Mouse (Mus musculus): ENCODE measurements around the gene Tent5d. TPM values are rescaled to one million over a fixed set of nuclear protein-coding genes. Genes with fewer than 3 reads are reported as not detected.

Gene Tent5d
- 0.04 TPM for polyA plus RNA-seq (2012; fragmentation: generic; extraction: Trizol)
- long read RNA-seq, experiment 1: 0 reads
- long read RNA-seq, experiment 2, partial matches to known transcripts: 0 of 2 reads
- long read RNA-seq, experiment 2, other reads (novel, unspliced or antisense): 1 of 2 reads

- Histone ChIP-seq H3K27me3 (ENCODE audit: control insufficient read depth, insufficient read depth, insufficient read length) (no peaks in the 10 kb centered on the region), H3K79me2 (ENCODE audit: control insufficient read depth, insufficient read depth) (no peaks in the 10 kb centered on the region), H3K79me3 (ENCODE audit: low read depth) (no peaks in the 10 kb centered on the region), H3K36me3 (ENCODE audit: control insufficient read depth, insufficient read depth) (no peaks in the 10 kb centered on the region), H3K4me3 (ENCODE audit: insufficient read depth, poor library complexity, severe bottlenecking) (no peak within 1 kb of the TSS), H3ac (ENCODE audit: control insufficient read depth, insufficient read length, low read depth) (no peak within 1 kb of the TSS)
- TF ChIP-seq MYOD1 (IDR thresholded peaks at IDR 0.05; ENCODE audit: control insufficient read depth, insufficient read length, low read depth) (no peak), CEBPB (IDR thresholded peaks at IDR 0.05; ENCODE audit: low read depth) (no peak), FOSL1 (IDR thresholded peaks at IDR 0.05; ENCODE audit: insufficient read depth, low read length, poor library complexity, severe bottlenecking) (no peak), MAX (IDR thresholded peaks at IDR 0.05) (no peak), MYOG (IDR thresholded peaks at IDR 0.05; ENCODE audit: control insufficient read depth, extremely low read depth, insufficient read length) (no peak), CTCF (IDR thresholded peaks at IDR 0.05; ENCODE audit: control insufficient read depth, insufficient read depth, insufficient read length) (no peak), USF1 (IDR thresholded peaks at IDR 0.05; ENCODE audit: low read depth) (no peak)
Observed at GRCm38 (mm10) chrX:107792290-107792689, at the start of gene Tent5d. Gene Tent5d, plus strand, starts transcription at chrX:107792590.

DNA sequence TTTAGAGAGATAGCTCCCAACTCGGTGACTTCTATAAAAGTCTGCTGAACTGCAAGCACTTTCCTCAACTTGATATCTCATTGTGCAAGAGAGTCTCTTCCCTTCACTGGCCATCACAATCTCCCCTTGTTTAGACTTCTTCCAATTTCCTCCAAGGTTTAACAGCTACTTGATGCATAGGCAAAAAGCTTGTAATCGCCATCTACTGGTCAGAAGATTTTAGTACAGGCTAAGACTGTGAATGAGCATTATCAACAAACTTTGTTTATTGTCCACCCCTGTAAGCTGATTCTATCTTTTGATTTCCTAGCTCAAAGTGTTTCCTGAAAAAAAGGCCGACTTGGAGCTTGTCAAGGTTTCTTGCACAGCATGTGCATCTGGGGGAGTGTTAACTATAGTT lies 24.5 kb upstream of the Tent5d start:
- TF ChIP-seq MYOG (IDR thresholded peaks at IDR 0.05; ENCODE audit: control insufficient read depth, extremely low read depth, insufficient read length) (no peak), USF1 (IDR thresholded peaks at IDR 0.05; ENCODE audit: low read depth) (no peak), CTCF (IDR thresholded peaks at IDR 0.05; ENCODE audit: control insufficient read depth, insufficient read depth, insufficient read length) (no peak), FOSL1 (IDR thresholded peaks at IDR 0.05; ENCODE audit: insufficient read depth, low read length, poor library complexity, severe bottlenecking) (no peak)
- Histone ChIP-seq H3K36me3 (ENCODE audit: control insufficient read depth, insufficient read depth) (no peaks in the 10 kb centered on the region), H3K4me3 (ENCODE audit: insufficient read depth, poor library complexity, severe bottlenecking) (no peak overlapping the region), H3K79me2 (ENCODE audit: control insufficient read depth, insufficient read depth) (no peaks in the 10 kb centered on the region), H3ac (ENCODE audit: control insufficient read depth, insufficient read length, low read depth) (no peak overlapping the region), H3K27me3 (ENCODE audit: control insufficient read depth, insufficient read depth, insufficient read length) (no peaks in the 10 kb centered on the region), H3K79me3 (ENCODE audit: low read depth) (no peaks in the 10 kb centered on the region)

DNA sequence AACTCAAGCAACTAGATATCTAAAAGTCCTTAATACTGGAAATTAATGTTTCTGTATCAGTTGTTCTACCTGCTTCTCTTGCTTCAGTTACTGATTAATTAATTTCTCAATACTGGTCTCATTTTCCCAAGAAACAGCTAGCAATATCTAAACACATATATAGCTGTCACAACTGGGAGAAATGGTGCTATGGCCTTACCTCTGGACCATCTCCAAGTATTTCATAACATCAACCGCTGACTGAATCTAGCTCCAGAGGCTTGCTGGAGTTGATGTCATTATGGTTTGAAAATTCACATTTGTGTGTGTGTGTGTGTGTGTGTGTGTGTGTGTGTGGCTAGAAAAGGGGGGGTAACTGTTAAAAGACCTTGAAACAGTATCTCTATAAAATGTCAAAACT lies 2.3 kb upstream of the Tent5d start:
- Histone ChIP-seq H3ac (ENCODE audit: control insufficient read depth, insufficient read length, low read depth) (no peak overlapping the region), H3K79me3 (ENCODE audit: low read depth) (no peaks in the 10 kb centered on the region), H3K27me3 (ENCODE audit: control insufficient read depth, insufficient read depth, insufficient read length) (no peaks in the 10 kb centered on the region), H3K4me3 (ENCODE audit: insufficient read depth, poor library complexity, severe bottlenecking) (no peak overlapping the region), H3K36me3 (ENCODE audit: control insufficient read depth, insufficient read depth) (no peaks in the 10 kb centered on the region), H3K79me2 (ENCODE audit: control insufficient read depth, insufficient read depth) (no peaks in the 10 kb centered on the region)
- TF ChIP-seq MAX (IDR thresholded peaks at IDR 0.05) (no peak), CTCF (IDR thresholded peaks at IDR 0.05; ENCODE audit: control insufficient read depth, insufficient read depth, insufficient read length) (no peak), CEBPB (IDR thresholded peaks at IDR 0.05; ENCODE audit: low read depth) (no peak), FOSL1 (IDR thresholded peaks at IDR 0.05; ENCODE audit: insufficient read depth, low read length, poor library complexity, severe bottlenecking) (no peak), USF1 (IDR thresholded peaks at IDR 0.05; ENCODE audit: low read depth) (no peak), MYOD1 (IDR thresholded peaks at IDR 0.05; ENCODE audit: control insufficient read depth, insufficient read length, low read depth) (no peak)

DNA sequence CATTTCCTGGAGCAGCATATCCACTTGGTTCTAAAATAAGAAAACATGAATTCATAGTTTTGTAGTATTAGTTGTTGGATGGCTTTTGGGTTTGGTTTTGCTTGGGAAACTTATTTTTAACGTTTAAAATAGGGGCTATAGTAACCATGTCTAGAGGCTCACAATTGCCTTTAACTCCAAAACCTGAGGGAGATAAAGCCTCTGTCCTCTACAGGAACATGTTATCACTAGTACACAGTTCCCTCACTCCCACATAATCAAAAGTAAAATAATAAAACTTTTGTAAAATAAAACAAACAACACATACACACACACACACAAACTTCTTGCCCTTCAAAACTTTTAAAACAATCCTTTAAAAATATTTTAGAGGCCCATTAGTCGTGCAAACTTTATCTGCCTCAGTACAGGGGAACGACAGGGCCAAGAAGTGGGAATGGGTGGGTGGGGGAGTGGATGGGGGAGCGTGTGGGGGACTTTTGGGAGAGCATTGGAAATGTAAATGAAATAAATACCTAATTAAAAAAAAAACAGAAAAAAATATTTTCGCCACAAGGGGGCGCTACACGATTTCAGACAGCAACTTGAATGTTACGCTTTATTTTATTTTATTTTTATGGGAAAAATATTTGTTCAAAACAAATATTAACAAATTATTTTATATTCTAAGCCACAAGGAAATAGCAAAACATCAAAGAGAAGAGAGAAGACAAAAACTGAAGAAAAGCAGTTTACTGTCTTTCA lies 1.5 kb upstream of the Tent5d start:
- TF ChIP-seq MYOD1 (IDR thresholded peaks at IDR 0.05; ENCODE audit: control insufficient read depth, insufficient read length, low read depth): no peak
- TF ChIP-seq CEBPB (IDR thresholded peaks at IDR 0.05; ENCODE audit: low read depth): no peak
- TF ChIP-seq MYOG (IDR thresholded peaks at IDR 0.05; ENCODE audit: control insufficient read depth, extremely low read depth, insufficient read length): no peak
- no peak for TF ChIP-seq CTCF (IDR thresholded peaks at IDR 0.05; ENCODE audit: control insufficient read depth, insufficient read depth, insufficient read length)
- TF ChIP-seq USF1 (IDR thresholded peaks at IDR 0.05; ENCODE audit: low read depth): no peak
- no peak for TF ChIP-seq FOSL1 (IDR thresholded peaks at IDR 0.05; ENCODE audit: insufficient read depth, low read length, poor library complexity, severe bottlenecking)
- TF ChIP-seq MAX (IDR thresholded peaks at IDR 0.05): no peak
- Histone ChIP-seq H3K79me2 (ENCODE audit: control insufficient read depth, insufficient read depth) (no peaks in the 10 kb centered on the region), H3K36me3 (ENCODE audit: control insufficient read depth, insufficient read depth) (no peaks in the 10 kb centered on the region), H3K79me3 (ENCODE audit: low read depth) (no peaks in the 10 kb centered on the region), H3ac (ENCODE audit: control insufficient read depth, insufficient read length, low read depth) (no peak overlapping the region), H3K27me3 (ENCODE audit: control insufficient read depth, insufficient read depth, insufficient read length) (no peaks in the 10 kb centered on the region), H3K4me3 (ENCODE audit: insufficient read depth, poor library complexity, severe bottlenecking) (no peak overlapping the region)

DNA sequence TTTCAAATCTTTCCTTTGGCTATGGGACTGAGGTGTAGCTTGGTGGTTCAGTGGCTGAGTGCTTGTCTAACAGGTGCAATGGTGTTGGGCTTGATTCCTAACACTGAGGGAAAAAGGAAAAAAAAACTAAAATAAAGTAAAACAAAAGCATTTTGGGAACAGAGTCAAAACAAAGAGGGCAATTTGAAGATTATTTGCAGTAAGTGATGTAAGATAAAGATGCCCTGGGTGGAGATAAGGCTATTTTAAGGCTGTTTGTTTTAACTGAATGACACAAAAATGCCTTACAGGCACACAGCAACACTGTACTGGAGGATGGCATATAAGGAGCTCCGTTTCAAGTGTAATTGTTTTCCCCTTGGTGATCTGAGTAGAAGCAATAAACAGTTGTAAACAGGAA lies 3.4 kb downstream of the Tent5d start:
- H3ac ChIP-seq (ENCODE audit: control insufficient read depth, insufficient read length, low read depth): no peak overlapping the region
- H3K79me2 ChIP-seq (ENCODE audit: control insufficient read depth, insufficient read depth): no peaks in the 10 kb centered on the region
- H3K4me3 ChIP-seq (ENCODE audit: insufficient read depth, poor library complexity, severe bottlenecking): no peak overlapping the region
- no peaks in the 10 kb centered on the region for H3K36me3 ChIP-seq (ENCODE audit: control insufficient read depth, insufficient read depth)
- H3K79me3 ChIP-seq (ENCODE audit: low read depth): no peaks in the 10 kb centered on the region
- H3K27me3 ChIP-seq (ENCODE audit: control insufficient read depth, insufficient read depth, insufficient read length): no peaks in the 10 kb centered on the region
- no peak for TF ChIP-seq FOSL1 (IDR thresholded peaks at IDR 0.05; ENCODE audit: insufficient read depth, low read length, poor library complexity, severe bottlenecking)
- no peak for TF ChIP-seq MYOD1 (IDR thresholded peaks at IDR 0.05; ENCODE audit: control insufficient read depth, insufficient read length, low read depth)

- TF ChIP-seq CEBPB (IDR thresholded peaks at IDR 0.05; ENCODE audit: low read depth): no peak
- no peak for TF ChIP-seq CTCF (IDR thresholded peaks at IDR 0.05; ENCODE audit: control insufficient read depth, insufficient read depth, insufficient read length)
- no peak for TF ChIP-seq MYOG (IDR thresholded peaks at IDR 0.05; ENCODE audit: control insufficient read depth, extremely low read depth, insufficient read length)
- TF ChIP-seq MYOD1 (IDR thresholded peaks at IDR 0.05; ENCODE audit: control insufficient read depth, insufficient read length, low read depth): no peak
- no peak for TF ChIP-seq USF1 (IDR thresholded peaks at IDR 0.05; ENCODE audit: low read depth)
- TF ChIP-seq MAX (IDR thresholded peaks at IDR 0.05): no peak
- TF ChIP-seq FOSL1 (IDR thresholded peaks at IDR 0.05; ENCODE audit: insufficient read depth, low read length, poor library complexity, severe bottlenecking): no peak
- Histone ChIP-seq H3K79me2 (ENCODE audit: control insufficient read depth, insufficient read depth) (no peaks in the 10 kb centered on the region), H3ac (ENCODE audit: control insufficient read depth, insufficient read length, low read depth) (no peak overlapping the region), H3K36me3 (ENCODE audit: control insufficient read depth, insufficient read depth) (no peaks in the 10 kb centered on the region), H3K27me3 (ENCODE audit: control insufficient read depth, insufficient read depth, insufficient read length) (no peaks in the 10 kb centered on the region), H3K79me3 (ENCODE audit: low read depth) (no peaks in the 10 kb centered on the region), H3K4me3 (ENCODE audit: insufficient read depth, poor library complexity, severe bottlenecking) (no peak overlapping the region)
Observed at GRCm38 (mm10) chrX:107796919-107797318, 4.5 kb downstream of the Tent5d start.
